Mouse (Mus musculus) limb, embryonic 15.5 days (tissue): ENCODE measurements around the gene Wfdc15b. TPM values are rescaled to one million over a fixed set of nuclear protein-coding genes. Genes with fewer than 3 reads are reported as not detected.
A peak's percentile ranks its signal among the peaks of the same experiment; 100 is the strongest.

Experiments
- ATAC-seq: fragments of 200-750 bp; cut with Nextera tagmentation; 2 replicates; pipeline ENCODE4 v1.8.0; 2017; ENCODE audit warnings: low read depth, moderate TSS enrichment; ENCODE audit not compliant: insufficient number of reproducible peaks, low FRiP score, low TSS enrichment
- H3K27ac ChIP-seq: fragments of 300-500 bp; sonication (generic); 2 replicates; pipeline ENCODE4 v1.5.1; 2015; ENCODE audit warnings: moderate library complexity, mild to moderate bottlenecking, inconsistent platforms
- H3K27me3 ChIP-seq: fragments of 300-500 bp; sonication (generic); 2 replicates; pipeline ENCODE4 v1.6.1; 2015; ENCODE audit warnings: inconsistent platforms
- H3K36me3 ChIP-seq: fragments of 300-500 bp; sonication (generic); 2 replicates; pipeline ENCODE4 v1.6.1; 2015; ENCODE audit warnings: inconsistent platforms
- H3K4me1 ChIP-seq: fragments of 300-500 bp; sonication (generic); 2 replicates; pipeline ENCODE4 v1.6.1; 2015; ENCODE audit warnings: inconsistent platforms
- H3K4me2 ChIP-seq: fragments of 300-500 bp; sonication (generic); 2 replicates; pipeline ENCODE4 v1.6.1; 2015; ENCODE audit warnings: mild to moderate bottlenecking, inconsistent platforms
- H3K4me3 ChIP-seq: fragments of 300-500 bp; sonication (generic); 2 replicates; pipeline ENCODE4 v1.5.1; 2015; ENCODE audit warnings: mild to moderate bottlenecking, inconsistent platforms
- H3K9ac ChIP-seq: fragments of 300-500 bp; sonication (generic); 2 replicates; pipeline ENCODE4 v1.6.1; 2015; ENCODE audit warnings: inconsistent platforms
- H3K9me3 ChIP-seq: fragments of 300-500 bp; sonication (generic); 2 replicates; pipeline ENCODE4 v1.6.1; 2016; ENCODE audit warnings: inconsistent platforms
- WGBS: fragments of 180-500 bp; shearing (Covaris S2); methylation state at CpG from one replicate; pipeline ENCODE4 v1.1.7; 2015; 5-methylcytosine and 5-hydroxymethylcytosine counted together
- polyA plus RNA-seq: library from polyadenylated mRNA; unstranded; fragments of >200 nt; fragmentation: Nextera tagmentation; extraction: Ambion mirVana; gene quantifications from 2 replicates; pipeline ENCODE4 v1.2.1, GENCODE M21; 2015

The Wfdc15b gene
- polyA plus RNA-seq, 1 experiment from 2014 or later, result not detected

DNA sequence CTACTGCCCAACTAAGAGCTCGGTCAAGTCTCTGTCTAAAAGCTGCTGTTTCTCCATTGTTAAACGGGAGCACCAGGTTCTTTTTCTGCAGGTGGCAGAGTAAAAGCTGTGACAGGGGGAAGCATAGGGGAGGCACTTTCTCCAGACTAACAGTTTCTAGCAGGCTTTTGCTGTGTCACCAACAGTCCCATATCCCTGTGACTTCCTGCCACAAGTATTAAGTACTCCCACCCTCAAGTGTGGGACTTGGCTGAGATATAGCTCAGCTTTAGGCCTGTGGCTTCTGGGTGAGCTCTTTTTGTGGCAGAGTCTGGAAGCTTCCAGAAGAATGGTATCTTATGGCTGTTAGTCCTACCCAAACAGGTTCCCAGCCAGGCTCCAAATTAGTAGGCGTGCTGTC, 45.6 kb downstream of the Wfdc15b start:
- H3K4me2 ChIP-seq, result no peak overlapping the region
- peaks cover 9% of the 10 kb centered on the region for H3K4me1 ChIP-seq
- peaks cover 19% of the 10 kb centered on the region for H3K27me3 ChIP-seq
- no peak overlapping the region for H3K27ac ChIP-seq
- no peaks in the 10 kb centered on the region for H3K9me3 ChIP-seq
- 79% methylated on average over 3 of the region's 3 CpGs for WGBS
- no peak overlapping the region for H3K9ac ChIP-seq
- no peak overlapping the region for H3K4me3 ChIP-seq
- ATAC-seq, result no peak
- no peaks in the 10 kb centered on the region for H3K36me3 ChIP-seq

DNA sequence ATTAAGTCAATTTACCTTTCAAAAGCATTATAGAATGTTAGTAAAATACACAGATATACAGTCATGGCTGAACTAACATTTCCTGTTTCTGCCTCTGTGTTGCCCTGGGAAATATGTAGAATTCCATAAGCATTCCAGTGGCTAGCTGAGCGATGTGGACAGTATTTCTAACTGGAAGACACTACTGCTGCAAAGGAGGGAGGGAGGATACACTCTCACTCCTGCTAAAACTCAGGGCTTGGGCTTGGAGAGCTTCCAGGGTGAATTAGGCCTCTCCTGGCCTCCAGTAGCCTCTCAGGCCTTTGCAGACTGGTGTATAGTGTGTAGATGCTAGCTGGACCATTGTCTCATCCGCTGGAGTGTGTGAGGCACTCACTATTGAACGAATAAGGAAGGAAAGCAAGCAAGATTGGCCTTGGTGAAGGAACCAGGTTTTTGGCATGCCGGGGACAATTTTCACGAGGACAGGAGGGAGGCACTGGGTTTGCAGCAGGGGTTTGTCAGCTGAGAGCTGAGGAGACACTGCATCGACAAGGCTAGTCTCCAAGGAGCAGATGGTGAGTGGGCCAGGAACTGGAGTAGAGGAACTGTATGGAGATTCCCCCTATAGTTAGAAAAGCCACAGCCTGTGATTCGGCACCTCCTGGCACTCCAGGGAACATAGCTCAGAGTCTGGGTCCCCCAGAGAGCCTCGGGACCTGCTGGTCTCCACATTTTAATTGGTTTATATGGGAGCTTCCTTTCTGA, 46.6 kb downstream of the Wfdc15b start:
- peaks cover 14% of the 10 kb centered on the region for H3K4me1 ChIP-seq
- ATAC-seq, result no peak
- peaks cover 30% of the 10 kb centered on the region for H3K27me3 ChIP-seq
- H3K9ac ChIP-seq, result no peak overlapping the region
- H3K27ac ChIP-seq, result no peak overlapping the region
- no peaks in the 10 kb centered on the region for H3K9me3 ChIP-seq
- no peak overlapping the region for H3K4me3 ChIP-seq
- 70% methylated on average over 8 of the region's 8 CpGs for WGBS
- no peak overlapping the region for H3K4me2 ChIP-seq
- no peaks in the 10 kb centered on the region for H3K36me3 ChIP-seq

DNA sequence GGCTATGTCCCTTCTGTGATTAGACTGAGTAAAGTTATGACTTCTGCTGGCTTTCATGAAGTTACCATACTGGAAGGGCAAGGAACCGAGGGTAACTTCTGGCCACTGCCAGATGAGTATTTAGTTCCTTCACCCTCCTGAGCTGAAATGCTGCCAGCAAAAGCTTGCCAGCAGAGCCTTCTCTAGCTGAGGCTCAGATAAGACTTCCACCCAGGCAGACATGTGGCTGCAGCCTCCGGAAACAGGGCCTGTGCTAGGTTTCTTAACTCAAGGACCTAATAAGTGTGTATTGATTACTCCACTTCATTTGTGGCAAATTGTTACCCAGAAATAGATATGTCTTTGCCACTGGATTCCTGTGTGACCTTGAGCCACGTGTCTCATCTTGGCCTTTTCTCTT, 48.1 kb downstream of the Wfdc15b start:
- Histone ChIP-seq H3K4me2 (no peak overlapping the region), H3K27ac (no peak overlapping the region), H3K27me3 (peaks cover 42% of the 10 kb centered on the region), H3K4me1 (peaks cover 19% of the 10 kb centered on the region), H3K9me3 (no peaks in the 10 kb centered on the region), H3K4me3 (no peak overlapping the region), H3K9ac (no peak overlapping the region), H3K36me3 (no peaks in the 10 kb centered on the region)
- ATAC-seq, result no peak
- 61% methylated on average over 3 of the region's 3 CpGs for WGBS

DNA sequence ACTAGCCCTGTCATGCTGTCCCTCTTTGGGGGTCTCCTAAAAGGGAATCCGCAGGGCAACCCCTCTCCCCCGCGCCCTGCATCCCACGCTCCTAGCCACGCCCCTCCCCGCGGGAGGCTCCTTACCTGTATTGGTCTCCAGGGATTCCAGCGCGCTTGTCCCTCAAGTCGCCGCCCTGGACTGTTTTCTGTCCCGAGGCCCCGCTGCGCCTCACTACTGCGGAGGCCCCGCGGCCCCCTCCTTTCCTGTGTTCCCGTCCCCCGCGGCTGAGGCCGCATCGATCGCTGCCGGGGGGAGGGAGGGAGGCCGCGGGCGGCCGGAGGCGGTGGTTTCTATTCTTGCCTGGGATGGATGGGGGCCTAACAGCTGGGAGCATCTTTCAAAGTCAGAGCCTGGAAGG, 50.6 kb downstream of the Wfdc15b start, which contains the start of gene Kcns1:
Gene Kcns1 (minus strand): TSS at position 212 of the 400 bp plus-strand sequence.
- Histone ChIP-seq H3K27me3 (peaks cover 64% of the 10 kb centered on the region), H3K9me3 (no peaks in the 10 kb centered on the region), H3K36me3 (no peaks in the 10 kb centered on the region), H3K4me2 (peak within 1 kb of the TSS; percentile 58), H3K27ac (0 out of 2 replicates have a peak within 1 kb of the TSS, but pooled peaks have one; percentile 17), H3K9ac (peak within 1 kb of the TSS; percentile 27), H3K4me3 (peak within 1 kb of the TSS; percentile 36), H3K4me1 (peaks cover 28% of the 10 kb centered on the region)
- under 1% methylated on average over 24 of the region's 29 CpGs for WGBS
- no peak for ATAC-seq

DNA sequence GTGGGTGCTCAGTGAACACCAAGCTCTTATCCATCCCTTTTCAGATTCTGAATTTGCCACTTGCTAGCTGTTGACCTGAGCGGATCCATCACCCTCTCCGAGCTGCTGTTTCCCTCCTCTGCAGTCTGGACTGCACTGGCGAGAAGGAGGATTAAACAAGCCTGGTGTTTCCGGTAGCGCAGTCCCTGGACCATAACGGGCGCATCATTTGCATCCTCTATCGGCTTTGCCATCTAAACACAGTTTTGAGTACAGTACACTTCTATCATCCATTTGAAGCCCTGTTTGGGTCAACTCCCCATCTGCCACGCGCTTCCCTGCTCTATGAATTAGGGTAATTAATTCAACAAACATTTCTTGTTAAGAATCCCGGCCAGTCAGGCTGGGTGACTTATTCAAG, 51.1 kb downstream of the Wfdc15b start:
- H3K4me2 ChIP-seq, result peak overlapping the region; percentile 58; the same call in 1 of the 2 replicates
- 12% methylated on average over 11 of the region's 11 CpGs for WGBS

DNA sequence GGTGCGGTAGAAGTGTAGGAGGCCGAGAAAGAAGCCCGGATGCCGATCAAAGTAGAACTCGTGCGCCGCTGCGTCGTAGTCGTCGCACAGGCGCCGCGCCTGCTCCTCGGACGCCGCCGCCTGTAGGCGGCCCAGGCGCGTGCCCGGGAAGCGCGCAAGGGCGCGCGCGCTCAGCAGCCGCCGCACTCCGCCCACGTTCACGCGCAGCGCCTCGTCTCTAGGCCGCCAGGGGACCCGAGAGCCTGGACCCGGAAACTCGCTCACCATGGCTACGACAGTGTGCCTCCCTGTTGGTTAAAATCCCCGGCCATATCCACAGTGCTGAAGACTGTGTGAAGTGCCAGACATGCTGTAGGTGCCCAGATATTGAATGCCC, 52.9 kb downstream of the Wfdc15b start:
- H3K9me3 ChIP-seq, result no peaks in the 10 kb centered on the region
- peak overlapping the region; percentile 73 for H3K4me2 ChIP-seq
- ATAC-seq, result 0 out of 2 replicates have a peak, but pooled peaks have one; percentile 10
- peak overlapping the region; percentile 36 for H3K4me3 ChIP-seq
- WGBS, result 16% methylated on average over 42 of the region's 42 CpGs
- H3K36me3 ChIP-seq, result no peaks in the 10 kb centered on the region
- peaks cover 66% of the 10 kb centered on the region for H3K27me3 ChIP-seq
- no peak overlapping the region for H3K9ac ChIP-seq
- H3K4me1 ChIP-seq, result peaks cover 25% of the 10 kb centered on the region
- no peak overlapping the region for H3K27ac ChIP-seq

More for the DNA sequence above, 51.1 kb downstream of the Wfdc15b start:
- Histone ChIP-seq H3K9me3 (no peaks in the 10 kb centered on the region), H3K4me1 (peaks cover 28% of the 10 kb centered on the region), H3K27me3 (peaks cover 69% of the 10 kb centered on the region), H3K9ac (no peak overlapping the region), H3K4me3 (peak overlapping the region; percentile 36), H3K36me3 (no peaks in the 10 kb centered on the region), H3K27ac (0 out of 2 replicates have a peak overlapping the region, but pooled peaks have one; percentile 17)
- ATAC-seq, result no peak

DNA sequence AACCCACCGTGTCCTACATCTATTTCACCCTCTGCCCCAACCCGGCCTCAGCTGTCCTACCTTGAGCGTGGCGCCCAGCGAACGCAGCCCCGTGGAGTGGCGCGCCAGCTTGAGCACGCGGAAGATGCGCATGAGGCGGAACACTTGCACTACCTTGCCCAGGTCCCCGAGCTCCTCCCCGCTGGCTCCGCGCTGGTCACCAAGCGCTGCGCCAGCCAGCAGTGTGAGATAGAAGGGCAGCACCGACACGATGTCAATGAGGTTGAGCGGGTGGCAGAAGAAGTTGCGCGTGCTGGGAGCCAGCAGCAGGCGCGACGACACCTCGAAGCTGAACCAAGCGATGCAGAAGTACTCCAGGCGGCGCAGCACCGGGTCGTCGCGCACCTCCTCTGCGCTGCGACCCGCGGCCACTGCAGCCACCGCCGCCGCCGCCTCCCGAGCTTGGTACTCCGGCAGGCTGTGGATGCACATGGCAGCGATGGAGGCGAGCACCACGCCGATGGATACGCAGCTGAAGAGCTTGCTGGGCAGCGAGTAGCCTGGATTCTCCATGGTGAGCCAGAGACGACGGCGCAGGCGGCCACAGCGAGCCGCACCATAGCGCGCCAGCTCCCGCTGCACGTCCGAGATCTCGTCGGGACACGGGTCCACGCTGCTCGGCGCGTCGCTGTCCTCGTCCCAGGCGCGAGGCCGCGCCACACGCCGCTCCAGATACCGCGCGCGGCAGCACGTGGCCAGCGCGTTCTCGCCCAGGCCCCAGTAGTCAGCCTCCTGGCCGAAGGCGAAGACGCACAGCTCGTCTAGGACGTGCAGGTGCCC, 53.5 kb downstream of the Wfdc15b start:
- Histone ChIP-seq H3K9me3 (no peaks in the 10 kb centered on the region), H3K27ac (no peak overlapping the region), H3K4me3 (peak overlapping the region; percentile 36), H3K27me3 (peaks cover 66% of the 10 kb centered on the region), H3K36me3 (no peaks in the 10 kb centered on the region), H3K4me2 (peak overlapping the region; percentile 73), H3K4me1 (peaks cover 25% of the 10 kb centered on the region), H3K9ac (no peak overlapping the region)
- 0 out of 2 replicates have a peak, but pooled peaks have one; percentile 36 for ATAC-seq
- WGBS, result 14% methylated on average over 89 of the region's 90 CpGs

DNA sequence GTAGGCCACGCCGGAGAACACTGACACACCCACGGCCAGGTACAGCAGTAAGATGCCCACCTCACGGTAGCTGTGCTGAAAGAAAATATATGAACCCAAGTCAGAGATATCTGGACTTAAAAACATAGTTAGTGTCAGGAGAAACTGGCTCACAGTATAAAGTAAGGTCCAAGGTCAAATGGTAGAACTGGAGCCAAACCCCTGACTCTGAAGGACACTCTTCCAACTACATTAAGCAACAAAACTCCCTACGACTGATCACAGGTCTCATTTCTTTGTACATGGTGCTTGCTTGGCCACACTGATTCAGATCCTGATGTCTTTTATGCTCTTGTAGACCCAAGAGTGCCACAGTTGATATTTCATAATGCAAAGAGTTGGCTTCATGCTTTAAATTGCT, 56.5 kb downstream of the Wfdc15b start:
- WGBS, result 92% methylated on average over 5 of the region's 5 CpGs
- peaks cover 26% of the 10 kb centered on the region for H3K4me1 ChIP-seq
- no peak overlapping the region for H3K9ac ChIP-seq
- no peaks in the 10 kb centered on the region for H3K36me3 ChIP-seq
- ATAC-seq, result no peak
- no peak overlapping the region for H3K4me3 ChIP-seq
- peaks cover 46% of the 10 kb centered on the region for H3K27me3 ChIP-seq
- no peak overlapping the region for H3K27ac ChIP-seq
- H3K4me2 ChIP-seq, result no peak overlapping the region
- H3K9me3 ChIP-seq, result no peaks in the 10 kb centered on the region

Other genes starting within 250 kb of the Wfdc15b start
- gene Ywhab, start 226.7 kb downstream of the Wfdc15b start, polyA plus RNA-seq, result 293 and 298 TPM in 2 replicates
- gene Pabpc1l, start 196.2 kb downstream of the Wfdc15b start, polyA plus RNA-seq, result 1.5 and 2.8 TPM in 2 replicates
- 17.7 and 19.6 TPM in 2 replicates for gene Stk4, start 151.3 kb downstream of the Wfdc15b start, polyA plus RNA-seq
- gene Tomm34, start 150.5 kb downstream of the Wfdc15b start, polyA plus RNA-seq, result 49.1 and 53.7 TPM in 2 replicates
- 2.0 and 3.6 TPM in 2 replicates for gene Kcns1, start 50.5 kb downstream of the Wfdc15b start, polyA plus RNA-seq
- 9.1 and 10.3 TPM in 2 replicates for gene Wfdc5, start 38.9 kb downstream of the Wfdc15b start, polyA plus RNA-seq
- gene Wfdc12, start 31.1 kb downstream of the Wfdc15b start, polyA plus RNA-seq, result 0.40 TPM in 1 of 2 replicates, not detected in the other
- gene Wfdc15a, start 21.5 kb downstream of the Wfdc15b start, polyA plus RNA-seq, result not detected in 2 replicates
- gene Svs2, start 16.8 kb upstream of the Wfdc15b start, polyA plus RNA-seq, result not detected in 2 replicates
- gene Svs3b, start 35.0 kb upstream of the Wfdc15b start, polyA plus RNA-seq, result not detected in 2 replicates
- gene Svs4, start 56.8 kb upstream of the Wfdc15b start, polyA plus RNA-seq, result not detected in 2 replicates
- gene Svs3a, start 67.6 kb upstream of the Wfdc15b start, polyA plus RNA-seq, result not detected in 2 replicates
- not detected in 2 replicates for gene Svs6, start 95.1 kb upstream of the Wfdc15b start, polyA plus RNA-seq
- not detected in 2 replicates for gene Svs5, start 111.1 kb upstream of the Wfdc15b start, polyA plus RNA-seq
- gene Slpi, start 167.4 kb upstream of the Wfdc15b start, polyA plus RNA-seq, result 4.3 TPM in 2 replicates
- 1.2 and 1.3 TPM in 2 replicates for gene Rbpjl, start 181.5 kb upstream of the Wfdc15b start, polyA plus RNA-seq
- gene Matn4, start 183.5 kb upstream of the Wfdc15b start, polyA plus RNA-seq, result 108 and 113 TPM in 2 replicates
- gene Sdc4, start 222.2 kb upstream of the Wfdc15b start, polyA plus RNA-seq, result 107 and 110 TPM in 2 replicates
- 54.5 and 61.2 TPM in 2 replicates for gene Sys1, start 235.3 kb upstream of the Wfdc15b start, polyA plus RNA-seq
- 11.0 and 12.2 TPM in 2 replicates for gene Gm20458, start 239.3 kb upstream of the Wfdc15b start, polyA plus RNA-seq